Mouse (Mus musculus) embryo, embryonic 9.5 days (tissue): ENCODE measurements at regions not wholly inside any gene's neighbourhood (a gene's known extent, or its start where the extent isn't known, plus 50 kb on each side); places are given as distances from the start of the nearest gene placed in this dataset.
"Not testable (repeated sequence)": the region's sequence is repeated elsewhere in the genome, so short reads cannot be mapped to it uniquely, and the experiment has no call there.

ENCODE experiments used
- DNase-seq: peaks from one replicate; pipeline ENCODE4 v3.0.0-alpha.2; 2017; ENCODE audit errors: extremely low spot score

- no peak for DNase-seq
Observed at GRCm38 (mm10) chr10:103910098-103910497, 232.7 kb upstream of the Gm21293 start.

GRCm38 (mm10) chr10:103958183-103958582 is 184.6 kb upstream of the Gm21293 start:
- DNase-seq = no peak

GRCm38 (mm10) chr10:103976059-103976458 is 166.7 kb upstream of the Gm21293 start:
- no peak for DNase-seq

GRCm38 (mm10) chr10:103984287-103984956 is 158.4 kb upstream of the Gm21293 start:
- DNase-seq = no peak

- no peak for DNase-seq
Observed at GRCm38 (mm10) chr10:104019540-104019939, 123.2 kb upstream of the Gm21293 start.

GRCm38 (mm10) chr10:104021593-104021992 is 121.2 kb upstream of the Gm21293 start:
- no peak for DNase-seq

- no peak for DNase-seq
Observed at GRCm38 (mm10) chr10:104028162-104028561, 114.6 kb upstream of the Gm21293 start.

GRCm38 (mm10) chr10:104032771-104033170 is 110.0 kb upstream of the Gm21293 start:
- DNase-seq = no peak

GRCm38 (mm10) chr10:104041729-104042386 is 100.9 kb upstream of the Gm21293 start:
- DNase-seq = not testable (repeated sequence)

- no peak for DNase-seq
Observed at GRCm38 (mm10) chr10:104042387-104042775, 100.4 kb upstream of the Gm21293 start.

GRCm38 (mm10) chr10:104043569-104043968 is 99.2 kb upstream of the Gm21293 start:
- no peak for DNase-seq
